Mouse (Mus musculus): ENCODE data around the gene Taar9.
"Not testable (repeated sequence)": the region's sequence is repeated elsewhere in the genome, so short reads cannot be mapped to it uniquely, and the experiment has no call there.

Taar9 gene

GRCm38 (mm10) chr10:24109434-24109833 is at the start of gene Taar9:
TSS of gene Taar9 (minus strand) at chr10:24109534.
- DNase-seq = not testable (repeated sequence)

DNA sequence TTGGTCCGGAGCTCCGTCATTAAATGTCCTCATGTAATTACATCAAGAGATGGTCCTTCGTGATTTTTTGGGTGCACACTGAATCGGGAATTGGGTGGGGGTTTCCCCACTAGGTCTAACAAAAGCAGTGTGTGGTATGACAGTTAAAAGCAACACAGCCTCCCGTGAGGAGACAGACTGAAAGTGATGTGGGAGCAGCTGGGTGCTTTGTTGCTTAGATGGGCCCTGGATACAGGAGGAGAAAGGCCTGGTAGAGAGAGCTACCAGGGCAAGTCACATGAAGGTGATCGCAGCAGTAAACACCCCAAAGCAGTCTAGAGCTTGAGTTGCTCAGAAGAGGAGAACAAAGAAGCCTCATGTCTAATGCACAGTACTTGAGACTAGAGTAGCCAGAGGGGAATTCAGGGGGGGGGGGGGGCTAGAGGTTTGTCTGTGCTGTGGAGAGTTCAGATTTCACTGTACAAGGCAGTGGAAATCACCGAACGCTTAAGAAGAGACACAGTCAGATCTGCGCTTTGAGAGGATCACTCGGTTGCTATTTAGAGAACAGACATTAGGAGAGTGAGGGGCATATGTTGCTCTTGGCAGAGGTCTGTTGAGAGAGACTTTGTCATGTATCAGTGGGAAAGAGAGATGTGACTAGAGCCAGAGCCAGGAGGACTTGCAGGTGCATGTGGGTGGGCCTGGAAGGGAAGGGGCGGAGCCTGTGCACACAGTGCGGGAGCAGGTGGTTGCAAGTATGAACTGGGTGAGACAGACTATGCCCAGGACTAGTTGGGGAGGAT is 49.3 kb upstream of the Taar9 start:
- peak in 1 of 2 experiments; percentile 44 for DNase-seq

DNA sequence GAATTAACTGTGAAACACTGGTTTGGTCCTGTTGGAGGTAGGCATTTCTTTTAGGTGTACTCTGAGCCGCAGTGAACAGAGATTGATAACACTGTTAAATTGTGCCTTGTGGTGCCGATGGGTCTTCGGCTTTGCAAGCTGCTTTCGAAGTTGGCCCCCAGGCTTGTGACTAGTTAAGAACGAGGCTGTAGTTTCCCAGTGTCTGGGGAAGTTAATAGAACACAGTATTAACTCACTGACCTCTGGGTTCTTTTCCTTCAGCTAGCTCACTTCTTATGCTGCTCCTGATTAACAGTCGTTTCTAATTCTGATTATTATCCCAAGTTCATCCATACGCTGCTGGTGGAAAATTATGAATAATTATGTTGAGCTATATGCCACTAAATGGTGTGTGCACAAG is 40.8 kb upstream of the Taar9 start:
- peak; percentile 70 to 84 for DNase-seq

- DNase-seq = peak; percentile 95 to 97
These were observed 39.9 kb upstream of the Taar9 start, which contains the start of gene Stx7 for GRCm38 (mm10) chr10:24149135-24149781. TSS of gene Stx7 (plus strand) at chr10:24149302.

GRCm38 (mm10) chr10:24142735-24143134 is 33.4 kb upstream of the Taar9 start:
- DNase-seq = no peak

DNA sequence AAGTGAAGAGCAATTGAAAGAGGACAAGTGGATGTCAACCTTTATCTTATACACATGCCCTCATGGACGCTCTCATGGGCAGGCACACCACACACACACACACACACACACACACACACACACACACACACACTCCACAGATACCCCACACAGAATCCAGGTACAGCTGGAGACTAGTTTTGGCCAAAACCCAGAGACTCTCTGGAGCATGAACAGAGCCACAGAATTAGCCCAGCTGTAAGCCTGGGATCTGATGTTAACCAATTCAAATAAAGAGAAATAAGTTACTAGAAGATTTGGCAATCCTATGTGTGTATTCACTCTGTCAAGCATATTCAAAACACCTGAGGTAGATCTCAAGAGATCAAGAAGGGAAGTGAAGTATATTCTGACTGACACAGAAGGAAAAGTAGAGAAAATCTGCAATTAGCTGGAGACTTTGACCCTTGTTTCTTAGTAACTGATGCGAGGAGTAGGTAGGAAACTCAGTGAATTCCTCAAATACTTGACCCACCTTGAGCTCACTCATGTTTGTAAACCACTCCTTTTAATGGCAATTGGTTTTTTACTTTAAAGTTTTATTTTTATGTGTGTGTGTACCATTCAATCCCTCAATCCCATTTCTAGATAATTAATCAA is 29.4 kb upstream of the Taar9 start:
- DNase-seq = peak; percentile 63 to 69

GRCm38 (mm10) chr10:24134071-24134645 is 24.8 kb upstream of the Taar9 start:
- DNase-seq = peak in 1 of 2 experiments; percentile 19

GRCm38 (mm10) chr10:24133132-24133531 is 23.8 kb upstream of the Taar9 start:
- DNase-seq = no peak

DNA sequence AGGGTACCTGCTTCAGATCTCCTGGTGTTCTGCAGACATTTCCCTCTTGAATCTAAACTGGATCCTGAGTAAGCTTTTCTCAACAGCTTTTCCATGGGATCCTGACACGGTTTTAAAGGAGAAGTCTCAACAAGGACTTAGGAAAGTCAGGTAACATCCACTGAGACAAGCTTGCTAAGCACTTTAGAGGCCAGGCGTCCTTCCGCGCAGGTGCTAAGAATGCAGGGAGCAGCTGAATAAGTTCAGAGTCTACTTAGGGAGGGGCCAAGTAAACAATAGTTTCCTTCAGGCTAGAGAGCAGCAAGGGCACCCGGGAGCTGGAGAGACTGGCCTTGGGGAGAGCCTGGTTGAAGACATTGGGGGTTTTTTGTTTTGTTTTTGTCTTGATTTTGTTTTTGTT is 22.9 kb upstream of the Taar9 start:
- DNase-seq = peak; percentile 75 to 82

- peak; percentile 78 to 85 for DNase-seq
These were observed 22.3 kb upstream of the Taar9 start for GRCm38 (mm10) chr10:24131451-24132262.

DNA sequence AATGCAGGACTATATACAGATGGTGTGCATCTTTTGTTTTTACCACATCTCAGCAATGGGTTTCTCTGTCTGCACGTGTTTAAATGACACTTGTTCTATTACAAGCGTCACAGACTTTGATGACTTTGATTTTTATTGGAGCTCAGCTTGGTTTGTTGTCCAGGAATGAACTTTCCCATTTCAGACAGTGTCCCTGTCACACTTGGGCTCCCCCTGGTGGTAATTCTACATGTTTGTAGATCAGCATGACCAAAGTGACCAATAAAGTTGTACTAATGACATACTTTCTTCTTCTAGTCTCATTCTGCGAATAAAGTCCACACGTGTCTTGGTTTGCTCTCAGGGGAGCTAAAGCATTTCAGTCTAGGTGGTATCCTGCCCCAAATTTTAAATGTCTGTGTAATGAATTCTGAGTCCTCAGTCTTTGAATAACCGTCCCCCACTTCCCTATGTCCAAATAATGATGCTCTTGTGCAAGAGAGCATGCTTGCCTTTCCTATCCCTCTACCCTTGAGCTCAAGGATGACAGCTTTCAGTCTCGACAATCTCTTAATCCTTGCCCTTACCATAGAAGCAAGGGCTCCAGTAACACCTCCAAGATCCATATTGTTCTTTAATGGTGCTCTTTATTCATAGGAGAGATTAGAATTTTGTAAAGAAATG is 1.9 kb upstream of the Taar9 start:
- DNase-seq = peak; percentile 67 to 75

DNA sequence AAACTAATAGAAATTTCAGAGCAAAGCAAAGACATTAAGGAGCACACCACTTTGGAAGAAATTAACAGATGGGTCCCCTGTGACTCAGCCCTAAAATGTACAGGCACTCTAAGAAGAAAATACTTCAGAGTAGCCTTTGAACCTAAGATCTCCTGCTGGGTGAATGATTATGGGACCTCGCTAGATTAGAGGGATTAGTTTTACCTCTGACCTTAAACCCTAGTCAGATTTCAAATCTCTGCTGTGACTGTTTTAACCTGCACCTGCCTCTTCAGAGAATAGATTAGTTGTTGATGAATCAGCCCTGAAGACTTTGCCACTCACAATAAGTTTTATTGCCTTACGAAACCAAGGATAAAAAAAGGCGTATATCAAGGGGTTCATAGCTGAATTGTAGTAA is 1.1 kb downstream of the Taar9 start:
- DNase-seq = peak in 1 of 2 experiments; percentile 28

- no peak for DNase-seq
These were observed 1.6 kb downstream of the Taar9 start for GRCm38 (mm10) chr10:24107747-24108146.

GRCm38 (mm10) chr10:24103299-24103698 is 6.0 kb downstream of the Taar9 start:
- DNase-seq = not testable (repeated sequence)

GRCm38 (mm10) chr10:24101812-24102211 is 7.5 kb downstream of the Taar9 start, which contains the start of gene Taar8c:
TSS of gene Taar8c (minus strand) at chr10:24101912.
- DNase-seq = not testable (repeated sequence)

GRCm38 (mm10) chr10:24097010-24097409 is 12.3 kb downstream of the Taar9 start:
- DNase-seq = peak in 1 of 2 experiments; percentile 6

DNA sequence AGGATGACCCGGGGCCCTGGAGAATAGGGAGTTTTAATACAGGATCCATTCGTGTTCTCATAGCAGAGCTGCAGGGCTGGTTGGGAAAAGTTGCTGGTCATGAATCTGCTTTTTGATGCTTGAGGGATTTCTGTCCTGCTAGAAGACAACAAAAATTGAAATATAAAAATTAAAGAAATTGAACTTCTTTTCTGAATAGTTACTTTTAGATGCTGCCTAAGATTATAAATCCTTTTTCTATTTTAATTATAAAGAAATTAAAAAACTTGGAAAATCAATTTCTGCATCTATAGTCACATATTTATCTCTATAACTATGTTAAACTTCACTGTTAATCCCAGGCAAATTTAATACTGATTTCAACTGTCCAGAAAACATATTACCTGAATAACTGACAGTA is 17.1 kb downstream of the Taar9 start, which contains the start of gene Taar8b:
Taar8b (minus strand) TSS at position 101 of the 400 bp plus-strand sequence.
- no peak for DNase-seq

- no peak for DNase-seq
These were observed 22.2 kb downstream of the Taar9 start for GRCm38 (mm10) chr10:24087168-24087567.

DNA sequence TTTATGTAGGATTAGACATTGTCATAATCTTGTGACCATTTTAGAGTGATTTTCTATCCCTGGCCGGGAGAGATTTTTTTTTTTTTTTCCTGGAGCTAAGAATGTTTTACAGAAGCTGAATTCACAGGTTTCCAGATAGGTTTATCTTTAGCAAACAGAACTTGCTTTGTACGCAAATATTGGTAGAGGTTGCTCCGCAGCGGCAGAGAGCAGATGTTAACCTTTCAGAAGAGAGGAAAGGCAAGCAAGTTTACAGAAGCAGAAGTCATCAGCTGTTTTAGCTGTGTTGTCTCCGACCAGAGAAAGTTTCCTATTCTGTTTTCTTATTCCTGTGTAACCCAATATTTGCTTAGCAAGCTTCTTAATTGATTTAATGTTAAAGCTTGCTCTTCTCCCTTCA is 22.8 kb downstream of the Taar9 start:
- no peak for DNase-seq

- DNase-seq = no peak
These were observed 23.4 kb downstream of the Taar9 start for GRCm38 (mm10) chr10:24085936-24086335.

GRCm38 (mm10) chr10:24080166-24080565 is 29.2 kb downstream of the Taar9 start:
- peak; percentile 40 to 68 for DNase-seq
